Mouse (Mus musculus): ENCODE measurements around the gene Gm26741.

Gene Gm26741

GRCm38 (mm10) chr10:52360862-52361609 lies 2.5 kb downstream of the Gm26741 start:
- no peaks in the 10 kb centered on the region for H3K9me3 ChIP-seq (ENCODE audit: low read length)
- TF ChIP-seq NANOG (IDR thresholded peaks at IDR 0.05; ENCODE audit: borderline replicate concordance, low read length) (no peak), POU5F1 (IDR thresholded peaks at IDR 0.05; ENCODE audit: borderline replicate concordance, low read length) (no peak), CTCF (conservative IDR thresholded peaks at IDR 0.05; ENCODE audit: low read length) (no peak)

GRCm38 (mm10) chr10:52368376-52368775 lies 9.8 kb downstream of the Gm26741 start:
- H3K27me3 ChIP-seq (ENCODE audit: insufficient read depth, low read length), result no peaks in the 10 kb centered on the region
- H3K4me1 ChIP-seq (replicated peaks; ENCODE audit: low read depth, low read length), result no peaks in the 10 kb centered on the region
- no peak for TF ChIP-seq CTCF (conservative IDR thresholded peaks at IDR 0.05; ENCODE audit: low read length)
- TF ChIP-seq NANOG (IDR thresholded peaks at IDR 0.05; ENCODE audit: borderline replicate concordance, low read length), result no peak
- TF ChIP-seq POU5F1 (IDR thresholded peaks at IDR 0.05; ENCODE audit: borderline replicate concordance, low read length), result no peak
- H3K4me3 ChIP-seq (replicated peaks; ENCODE audit: low read length), result no peak overlapping the region
- no peaks in the 10 kb centered on the region for H3K9me3 ChIP-seq (ENCODE audit: low read length)
- no peaks in the 10 kb centered on the region for H3K36me3 ChIP-seq (ENCODE audit: insufficient read depth, low read length)

More at GRCm38 (mm10) chr10:52360862-52361609, 2.5 kb downstream of the Gm26741 start:
- H3K27me3 ChIP-seq (ENCODE audit: insufficient read depth, low read length), result no peaks in the 10 kb centered on the region
- peaks cover 4% of the 10 kb centered on the region; the same call in 1 of the 2 replicates for H3K36me3 ChIP-seq (ENCODE audit: insufficient read depth, low read length)
- no peak overlapping the region for H3K4me3 ChIP-seq (replicated peaks; ENCODE audit: low read length)
- H3K4me1 ChIP-seq (replicated peaks; ENCODE audit: low read depth, low read length), result peaks cover 8% of the 10 kb centered on the region; the same call in 1 of the 2 replicates

GRCm38 (mm10) chr10:52373834-52374233 lies 15.3 kb downstream of the Gm26741 start:
- Histone ChIP-seq H3K36me3 (ENCODE audit: insufficient read depth, low read length) (no peaks in the 10 kb centered on the region), H3K9me3 (ENCODE audit: low read length) (no peaks in the 10 kb centered on the region), H3K4me3 (replicated peaks; ENCODE audit: low read length) (no peak overlapping the region), H3K27me3 (ENCODE audit: insufficient read depth, low read length) (no peaks in the 10 kb centered on the region), H3K4me1 (replicated peaks; ENCODE audit: low read depth, low read length) (no peaks in the 10 kb centered on the region)
- no peak for TF ChIP-seq POU5F1 (IDR thresholded peaks at IDR 0.05; ENCODE audit: borderline replicate concordance, low read length)
- TF ChIP-seq CTCF (conservative IDR thresholded peaks at IDR 0.05; ENCODE audit: low read length), result no peak
- TF ChIP-seq NANOG (IDR thresholded peaks at IDR 0.05; ENCODE audit: borderline replicate concordance, low read length), result no peak

- no peak overlapping the region for H3K4me3 ChIP-seq (replicated peaks; ENCODE audit: low read length)
- no peaks in the 10 kb centered on the region for H3K9me3 ChIP-seq (ENCODE audit: low read length)
- H3K4me1 ChIP-seq (replicated peaks; ENCODE audit: low read depth, low read length), result no peaks in the 10 kb centered on the region
- no peaks in the 10 kb centered on the region for H3K36me3 ChIP-seq (ENCODE audit: insufficient read depth, low read length)
- H3K27me3 ChIP-seq (ENCODE audit: insufficient read depth, low read length), result no peaks in the 10 kb centered on the region
- no peak for TF ChIP-seq POU5F1 (IDR thresholded peaks at IDR 0.05; ENCODE audit: borderline replicate concordance, low read length)
- no peak for TF ChIP-seq CTCF (conservative IDR thresholded peaks at IDR 0.05; ENCODE audit: low read length)
- no peak for TF ChIP-seq NANOG (IDR thresholded peaks at IDR 0.05; ENCODE audit: borderline replicate concordance, low read length)
Measured at GRCm38 (mm10) chr10:52374651-52375050, 16.1 kb downstream of the Gm26741 start.

GRCm38 (mm10) chr10:52376422-52376821 lies 17.9 kb downstream of the Gm26741 start:
- TF ChIP-seq POU5F1 (IDR thresholded peaks at IDR 0.05; ENCODE audit: borderline replicate concordance, low read length) (no peak), CTCF (conservative IDR thresholded peaks at IDR 0.05; ENCODE audit: low read length) (no peak), NANOG (IDR thresholded peaks at IDR 0.05; ENCODE audit: borderline replicate concordance, low read length) (no peak)
- Histone ChIP-seq H3K27me3 (ENCODE audit: insufficient read depth, low read length) (no peaks in the 10 kb centered on the region), H3K9me3 (ENCODE audit: low read length) (no peaks in the 10 kb centered on the region), H3K4me3 (replicated peaks; ENCODE audit: low read length) (no peak overlapping the region), H3K4me1 (replicated peaks; ENCODE audit: low read depth, low read length) (peaks cover 8% of the 10 kb centered on the region), H3K36me3 (ENCODE audit: insufficient read depth, low read length) (no peaks in the 10 kb centered on the region)

DNA sequence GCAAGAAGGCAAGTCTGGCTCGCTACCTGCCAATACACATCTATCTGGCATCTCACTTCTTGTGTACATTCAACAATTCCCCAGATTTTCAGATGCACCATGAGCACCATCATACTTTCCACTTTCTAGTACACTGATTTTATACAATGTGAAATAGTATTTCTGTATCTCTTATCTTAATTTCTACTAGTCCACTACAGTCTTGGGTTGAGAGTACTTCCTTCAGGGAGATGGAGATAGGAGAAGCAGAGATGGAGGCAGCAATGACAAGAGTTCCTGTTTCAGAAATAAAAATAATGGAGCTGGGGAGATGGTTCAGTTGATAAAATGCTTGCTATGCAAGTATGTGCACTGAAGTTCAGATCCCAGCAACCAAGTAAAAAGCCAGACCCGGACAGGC lies 19.2 kb downstream of the Gm26741 start:
- TF ChIP-seq NANOG (IDR thresholded peaks at IDR 0.05; ENCODE audit: borderline replicate concordance, low read length) (no peak), POU5F1 (IDR thresholded peaks at IDR 0.05; ENCODE audit: borderline replicate concordance, low read length) (no peak), CTCF (conservative IDR thresholded peaks at IDR 0.05; ENCODE audit: low read length) (no peak)
- H3K36me3 ChIP-seq (ENCODE audit: insufficient read depth, low read length), result no peaks in the 10 kb centered on the region
- H3K4me3 ChIP-seq (replicated peaks; ENCODE audit: low read length), result no peak overlapping the region
- peaks cover 13% of the 10 kb centered on the region for H3K4me1 ChIP-seq (replicated peaks; ENCODE audit: low read depth, low read length)
- no peaks in the 10 kb centered on the region for H3K27me3 ChIP-seq (ENCODE audit: insufficient read depth, low read length)
- H3K9me3 ChIP-seq (ENCODE audit: low read length), result no peaks in the 10 kb centered on the region

DNA sequence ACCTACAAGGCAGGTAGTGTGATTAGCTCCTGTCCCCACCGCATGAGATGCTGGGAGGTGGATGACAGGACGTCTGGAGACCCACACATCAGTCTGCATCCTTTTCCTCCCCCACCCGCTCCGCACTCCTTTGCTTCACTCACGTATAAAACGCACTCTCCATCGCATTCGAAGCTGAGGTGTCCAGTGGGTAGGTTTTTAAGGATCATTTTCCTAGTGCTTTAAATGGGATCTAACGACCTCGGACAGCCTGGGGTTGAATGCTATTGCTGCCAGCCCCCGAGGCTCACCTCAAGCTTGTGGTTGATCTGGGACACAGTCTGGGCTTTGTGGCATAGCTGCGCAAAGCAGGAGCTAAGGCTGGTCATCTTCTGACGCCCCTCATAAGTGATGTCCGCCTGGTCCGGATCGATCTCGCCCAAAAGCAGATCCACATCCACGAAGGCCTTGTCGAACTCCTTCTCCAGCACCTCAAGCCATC lies 22.8 kb downstream of the Gm26741 start:
- H3K4me3 ChIP-seq (replicated peaks; ENCODE audit: low read length), result peak overlapping the region; percentile 97
- H3K9me3 ChIP-seq (ENCODE audit: low read length), result no peaks in the 10 kb centered on the region
- no peaks in the 10 kb centered on the region for H3K36me3 ChIP-seq (ENCODE audit: insufficient read depth, low read length)
- H3K27me3 ChIP-seq (ENCODE audit: insufficient read depth, low read length), result no peaks in the 10 kb centered on the region
- H3K4me1 ChIP-seq (replicated peaks; ENCODE audit: low read depth, low read length), result peaks cover 25% of the 10 kb centered on the region
- no peak for TF ChIP-seq NANOG (IDR thresholded peaks at IDR 0.05; ENCODE audit: borderline replicate concordance, low read length)
- no peak for TF ChIP-seq CTCF (conservative IDR thresholded peaks at IDR 0.05; ENCODE audit: low read length)
- TF ChIP-seq POU5F1 (IDR thresholded peaks at IDR 0.05; ENCODE audit: borderline replicate concordance, low read length), result no peak

- H3K36me3 ChIP-seq (ENCODE audit: insufficient read depth, low read length), result no peaks in the 10 kb centered on the region
- peaks cover 25% of the 10 kb centered on the region for H3K4me1 ChIP-seq (replicated peaks; ENCODE audit: low read depth, low read length)
- H3K9me3 ChIP-seq (ENCODE audit: low read length), result no peaks in the 10 kb centered on the region
- no peak for TF ChIP-seq POU5F1 (IDR thresholded peaks at IDR 0.05; ENCODE audit: borderline replicate concordance, low read length)
- no peak for TF ChIP-seq CTCF (conservative IDR thresholded peaks at IDR 0.05; ENCODE audit: low read length)
- no peak for TF ChIP-seq NANOG (IDR thresholded peaks at IDR 0.05; ENCODE audit: borderline replicate concordance, low read length)
- peak within 1 kb of the TSS; percentile 97 for H3K4me3 ChIP-seq (replicated peaks; ENCODE audit: low read length)
- H3K27me3 ChIP-seq (ENCODE audit: insufficient read depth, low read length), result no peaks in the 10 kb centered on the region
Measured at GRCm38 (mm10) chr10:52381845-52382591, 23.5 kb downstream of the Gm26741 start, which contains the start of gene Gopc. Gopc (minus strand) TSS chr10:52382124.

Data from E14TG2a.4 (cell line).